Mouse (Mus musculus) cortical plate, adult 2 months (tissue): ENCODE data around the gene Olfr666.

Experiments used
- CTCF ChIP-seq: fragments of 200-500 bp; IDR thresholded peaks from 2 replicates; pipeline ENCODE4 v1.5.1; 2011; ENCODE audit warnings: mild to moderate bottlenecking, control low read depth, low read length; ENCODE audit not compliant: insufficient read depth; ENCODE audit errors: extremely low read depth
- POLR2A ChIP-seq: fragments of 200-500 bp; IDR thresholded peaks from 2 replicates; pipeline ENCODE4 v1.6.1; 2011; ENCODE audit warnings: mild to moderate bottlenecking, low read length, control low read depth; ENCODE audit not compliant: insufficient read depth; ENCODE audit errors: extremely low read depth

GRCm38 (mm10) chr7:104933940-104934339 is 38.2 kb upstream of the Olfr666 start, which contains the start of gene Olfr669:
- TF ChIP-seq CTCF (no peak), POLR2A (no peak)
